In genomic region chr2:49457797-49458196, GRCm38 (mm10) we compare ENCODE assay signal across 19 mouse cellular contexts. TPM values are rescaled to one million over a fixed set of nuclear protein-coding genes. Genes with fewer than 3 reads are reported as not detected.
DNase-seq lines count a peak whose midpoint lies in the region; ATAC-seq lines count a peak whose summit lies in the region.
"Had no signal": no experiment of that assay in that cellular context is flagged by ENCODE, and none has a peak within 500 bp of the region (broad histone marks: within the 10 kb centered on the region; RNA-seq: fewer than 3 reads in every experiment).

No protein-coding gene starts in this region.

- peak; percentile 65 for ATAC-seq in megakaryocyte-erythroid progenitor cell, adult 5-6 weeks (replicated peaks; ENCODE audit: low FRiP score, low TSS enrichment, poor library complexity, severe bottlenecking)
- ATAC-seq: hindbrain, embryonic 16.5 days had no signal

- DNase-seq in kidney, adult 9 months, result peak; percentile 23
- no peak for DNase-seq in kidney, postnatal 14 days
- peak; percentile 27 for DNase-seq in CD4-positive, CD25-positive, alpha-beta regulatory T cell, adult 2 months (ENCODE audit: low read depth, low spot score)
- peak; percentile 40 for DNase-seq in ES-CJ7 (ENCODE audit: low read depth, low spot score)
- no peak for DNase-seq in urinary bladder, postnatal 4 days (ENCODE audit: low spot score in 2 of 2)
- DNase-seq in urinary bladder, postnatal 10 days (ENCODE audit: low spot score), result no peak
- DNase-seq in gastrocnemius, postnatal 4 days (ENCODE audit: low spot score in 2 of 2), result no peak
- DNase-seq: adrenal gland, adult 8-10 months; embryo, embryonic 11 days; heart, postnatal 4 days; kidney, adult 8-10 months; kidney, postnatal 36 days; layer of hippocampus, adult 9-11 months; liver, embryonic 13.5 days; midbrain, embryonic 14.5 days; right cerebral cortex, postnatal 4 days; thymus, postnatal 36 days had no signal

RNA-seq across cellular contexts. Expression of gene Epc2, which starts 6.5 kb away (rescaled TPM):
- 15.9 and 22.3 TPM in 2 replicates for total RNA-seq in megakaryocyte-erythroid progenitor cell, adult 5-6 weeks (2014; fragmentation: Nextera tagmentation)
- total RNA-seq in megakaryocyte-erythroid progenitor cell, adult 5-6 weeks (2017), result 39.8 and 39.9 TPM in 2 replicates
- 10 to 100 TPM; 22.2 to 22.8 TPM for total RNA-seq in gastrocnemius, postnatal 4 days (2021)

Comparison
In these comparisons a context has a peak if more than half of its experiments do, and no peak if none do; other contexts are left out.
1. DNase-seq: peak in kidney, adult 9 months (single experiment), CD4-positive, CD25-positive, alpha-beta regulatory T cell, adult 2 months (single experiment) and ES-CJ7 (single experiment); none in kidney, postnatal 14 days (single experiment), urinary bladder, postnatal 4 days (0 of 2), urinary bladder, postnatal 10 days (single experiment) and gastrocnemius, postnatal 4 days (0 of 2).